Mouse (Mus musculus) left cerebral cortex, adult 18-20 months (tissue): ENCODE measurements at regions not wholly inside any gene's neighbourhood (a gene's known extent, or its start where the extent isn't known, plus 50 kb on each side); places are given as distances from the start of the nearest gene placed in this dataset.

Experiments
- DNase-seq, 2 experiments: peaks; one replicate each; pipeline ENCODE4 v3.0.0; 2021 to 2022; ENCODE audit warnings: low spot score in 2 of 2, mixed read lengths in 1 of 2

GRCm38 (mm10) chr12:112333125-112334079 is 155.8 kb upstream of the A530016L24Rik start:
- no peak for DNase-seq

DNA sequence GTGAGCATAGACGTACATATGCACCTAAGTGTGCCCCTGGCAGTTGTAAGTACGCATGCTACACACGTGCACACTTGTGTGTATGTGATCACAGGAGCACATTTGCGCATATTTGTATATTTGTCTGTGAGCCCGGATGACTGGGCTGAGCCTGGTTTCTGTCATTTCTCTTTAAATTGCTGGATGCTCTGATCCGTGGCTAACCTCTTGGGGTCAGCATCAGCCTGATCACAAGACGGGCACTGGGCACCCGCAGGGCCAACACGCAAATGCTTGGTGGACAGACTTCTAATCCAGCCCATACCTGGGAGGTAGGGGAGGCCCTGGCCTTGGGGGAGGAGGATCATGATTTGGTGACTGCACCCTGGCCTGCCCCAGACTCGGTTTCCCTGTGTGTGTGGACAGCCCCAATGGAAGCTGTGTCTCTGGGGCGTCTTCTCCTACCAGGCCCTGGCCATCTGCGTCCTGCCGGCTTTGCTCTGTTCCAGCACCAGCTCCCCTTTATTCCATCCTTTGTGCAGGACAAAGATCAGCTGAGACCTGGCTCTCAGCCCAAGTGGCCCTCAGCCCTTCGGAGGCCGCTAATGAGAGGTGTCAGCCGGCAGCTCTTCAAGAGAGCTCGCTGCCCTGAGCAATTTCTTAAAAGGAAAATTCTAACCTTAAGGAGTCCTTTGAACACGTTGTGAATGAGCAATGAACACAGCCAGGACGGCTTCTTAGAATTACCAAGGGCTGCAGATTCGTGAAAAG is 155.0 kb upstream of the A530016L24Rik start:
- no peak for DNase-seq

DNA sequence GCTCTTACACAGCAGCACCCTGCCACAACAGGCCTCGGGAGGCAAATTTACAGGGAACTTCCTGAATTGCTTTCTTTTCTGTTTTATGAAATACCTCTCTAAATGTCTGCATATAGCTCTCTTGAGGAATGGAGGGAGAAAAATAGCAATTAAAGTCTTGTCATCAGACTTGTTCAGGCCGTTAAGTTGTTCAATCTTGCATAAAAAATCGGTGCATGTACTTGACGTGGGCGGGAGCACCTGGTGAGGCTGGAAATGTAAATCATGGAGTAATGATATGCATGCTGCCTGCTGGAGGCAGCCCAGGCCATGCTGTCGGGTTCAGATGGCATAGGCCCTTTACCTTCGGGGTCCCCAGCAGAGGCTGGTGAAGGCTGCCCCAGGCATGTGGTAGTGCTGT is 153.6 kb upstream of the A530016L24Rik start:
- DNase-seq, result no peak

DNA sequence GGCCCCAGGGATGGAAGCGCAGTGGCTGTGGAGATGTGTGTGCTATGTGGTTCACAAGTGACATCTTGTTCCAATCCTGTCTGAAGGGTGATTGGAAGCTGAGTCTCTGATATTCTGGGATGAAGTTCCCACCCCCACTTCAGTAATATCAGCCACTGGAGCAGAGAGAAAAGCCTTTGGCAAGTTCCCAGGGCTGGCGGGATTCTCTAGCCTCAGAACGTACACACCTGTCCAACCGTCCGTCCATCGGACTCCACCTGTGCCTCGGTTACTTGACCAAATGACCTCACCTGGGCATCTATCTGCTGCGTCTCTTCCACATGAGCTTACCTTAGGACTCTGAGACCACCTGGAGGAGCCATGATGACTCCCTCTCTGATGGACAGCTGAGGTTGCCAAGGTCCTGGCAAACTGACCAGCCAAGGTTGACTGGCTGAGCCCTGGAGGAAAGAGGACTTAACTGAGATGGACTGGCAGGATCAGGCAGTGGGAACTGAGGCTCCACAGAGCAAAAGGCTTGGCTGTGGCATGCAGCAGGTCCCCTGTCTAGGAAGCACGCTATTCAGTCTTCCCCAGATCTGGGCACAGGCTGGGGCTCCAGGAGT is 152.5 kb upstream of the A530016L24Rik start:
- no peak for DNase-seq

DNA sequence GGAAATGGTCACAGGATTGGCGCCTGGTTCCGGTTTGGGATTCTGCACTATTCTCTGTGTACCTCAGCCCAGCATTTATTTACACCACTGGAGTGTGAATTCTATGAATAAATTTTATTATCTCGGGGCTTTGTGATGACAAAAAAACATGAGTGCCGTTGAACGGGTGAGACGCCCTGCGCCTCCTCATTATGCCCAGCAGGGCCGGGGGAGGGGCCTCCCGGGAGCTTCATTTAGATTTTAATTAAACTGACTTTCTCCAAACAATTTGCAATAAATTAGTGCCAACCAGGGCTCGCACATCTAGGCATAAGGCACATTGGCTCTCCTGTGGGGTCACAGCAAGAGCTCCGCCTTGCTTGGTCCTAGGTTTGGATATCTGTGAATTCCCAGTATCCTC is 151.8 kb upstream of the A530016L24Rik start:
- no peak for DNase-seq

DNA sequence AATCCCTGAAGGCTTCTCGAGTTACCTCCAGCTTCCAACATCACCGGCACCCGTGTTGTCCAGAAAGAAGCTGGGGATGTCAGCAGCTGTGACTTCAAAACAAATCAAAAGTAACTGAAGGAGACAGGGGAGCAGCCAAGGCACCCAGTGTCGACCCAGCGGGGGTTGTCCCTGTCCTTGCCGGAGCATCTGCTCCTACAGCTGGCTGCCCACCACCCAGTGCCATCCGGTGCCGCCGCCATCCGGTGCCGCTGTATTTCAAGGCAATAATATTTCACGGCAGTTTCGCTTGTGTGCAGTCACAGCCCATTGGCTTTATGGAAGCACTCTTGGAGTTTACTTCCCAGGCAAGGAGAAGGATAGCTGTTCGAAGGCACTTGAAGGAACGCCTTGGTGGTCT is 150.3 kb upstream of the A530016L24Rik start:
- DNase-seq, result no peak

GRCm38 (mm10) chr12:112339481-112340179 is 149.6 kb upstream of the A530016L24Rik start:
- DNase-seq, result no peak

- peak in 1 of 2 experiments; percentile 34 for DNase-seq
These were observed 149.0 kb upstream of the A530016L24Rik start for GRCm38 (mm10) chr12:112340248-112340647.

- no peak for DNase-seq
These were observed 147.3 kb upstream of the A530016L24Rik start for GRCm38 (mm10) chr12:112341726-112342469.

DNA sequence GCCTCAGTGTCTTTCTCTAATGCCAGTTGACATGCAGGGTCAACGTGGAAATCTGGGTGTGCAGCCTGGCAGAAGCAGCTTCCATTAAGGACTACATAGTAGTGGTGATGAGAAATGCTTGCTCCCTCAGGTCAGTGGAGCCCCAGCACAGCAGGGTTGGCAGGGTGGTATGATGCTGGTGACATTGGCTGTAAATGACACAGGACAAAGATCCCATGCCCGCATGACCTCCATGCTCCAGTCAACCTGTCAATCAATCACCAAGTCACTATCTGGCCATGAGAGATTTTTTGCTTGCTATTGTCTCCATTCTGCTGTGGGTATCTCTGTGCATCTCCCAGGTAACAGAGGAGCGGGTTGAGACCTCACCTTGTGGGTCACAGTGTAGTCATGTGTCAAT is 146.2 kb upstream of the A530016L24Rik start:
- DNase-seq, result no peak

DNA sequence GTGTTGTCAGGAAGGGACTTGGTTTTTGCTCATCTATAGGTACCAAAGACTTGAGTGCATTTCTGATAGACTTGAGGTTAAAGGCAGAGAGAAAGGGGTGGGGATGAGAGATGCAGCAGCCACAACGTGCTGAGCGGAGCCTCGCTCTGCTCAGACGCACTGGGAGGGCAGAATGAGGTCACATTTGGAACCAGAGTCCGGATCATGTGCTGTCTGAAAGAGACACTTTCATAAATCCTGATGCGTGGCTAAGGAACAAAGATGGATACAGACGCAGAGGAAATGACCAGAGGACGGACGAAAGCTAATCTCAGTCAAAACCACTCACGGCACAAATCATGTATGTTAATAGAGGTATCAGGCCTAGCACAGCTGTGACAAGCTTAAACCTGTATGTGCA is 145.0 kb upstream of the A530016L24Rik start:
- DNase-seq, result no peak

- no peak for DNase-seq
These were observed 143.5 kb upstream of the A530016L24Rik start for GRCm38 (mm10) chr12:112345797-112346196.

GRCm38 (mm10) chr12:112348116-112348515 is 141.1 kb upstream of the A530016L24Rik start:
- DNase-seq, result no peak

- no peak for DNase-seq
These were observed 139.5 kb upstream of the A530016L24Rik start for GRCm38 (mm10) chr12:112349676-112350318.

DNA sequence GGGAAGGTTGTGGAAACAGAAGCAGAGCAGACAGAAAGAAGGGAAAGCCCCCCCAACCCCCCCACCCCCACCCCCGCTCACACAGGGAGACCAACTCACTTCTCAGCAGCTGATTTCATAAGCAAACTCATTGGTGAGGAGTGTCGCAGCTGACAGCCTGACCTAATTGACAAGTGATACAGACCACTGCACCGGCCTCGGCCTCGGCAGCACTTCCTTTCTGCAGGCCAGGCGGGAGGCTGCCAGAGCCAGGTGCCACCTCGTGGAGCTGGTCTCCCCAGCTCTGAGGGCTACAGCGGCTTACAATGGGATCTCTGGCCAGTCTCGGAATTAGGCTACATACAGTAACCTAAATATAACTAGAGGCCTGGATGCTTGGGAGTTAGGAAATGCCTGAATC is 138.5 kb upstream of the A530016L24Rik start:
- no peak for DNase-seq

GRCm38 (mm10) chr12:112363349-112363748 is 125.9 kb upstream of the A530016L24Rik start:
- no peak for DNase-seq

DNA sequence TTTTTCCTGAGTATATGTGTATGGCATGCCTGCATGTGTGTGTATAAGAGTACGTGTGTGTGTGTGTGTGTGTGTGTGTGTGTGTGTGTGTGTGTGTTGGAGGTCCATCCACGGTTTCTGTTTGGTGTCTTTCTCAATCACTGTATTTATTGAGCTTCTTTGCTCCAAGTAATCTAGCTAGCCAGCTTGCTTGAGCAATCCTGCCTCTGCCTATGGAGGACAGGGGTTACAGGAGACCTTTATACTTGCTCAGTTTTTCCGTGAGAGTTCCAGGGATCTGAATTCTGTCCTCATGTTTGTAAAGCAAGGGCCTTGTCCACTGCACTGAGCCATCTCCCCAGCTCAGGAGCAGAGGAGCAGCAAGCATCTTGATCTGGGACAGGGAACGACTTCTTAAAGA is 122.0 kb upstream of the A530016L24Rik start:
- DNase-seq, result no peak

- DNase-seq, result no peak
These were observed 121.1 kb upstream of the A530016L24Rik start for GRCm38 (mm10) chr12:112368112-112368511.

DNA sequence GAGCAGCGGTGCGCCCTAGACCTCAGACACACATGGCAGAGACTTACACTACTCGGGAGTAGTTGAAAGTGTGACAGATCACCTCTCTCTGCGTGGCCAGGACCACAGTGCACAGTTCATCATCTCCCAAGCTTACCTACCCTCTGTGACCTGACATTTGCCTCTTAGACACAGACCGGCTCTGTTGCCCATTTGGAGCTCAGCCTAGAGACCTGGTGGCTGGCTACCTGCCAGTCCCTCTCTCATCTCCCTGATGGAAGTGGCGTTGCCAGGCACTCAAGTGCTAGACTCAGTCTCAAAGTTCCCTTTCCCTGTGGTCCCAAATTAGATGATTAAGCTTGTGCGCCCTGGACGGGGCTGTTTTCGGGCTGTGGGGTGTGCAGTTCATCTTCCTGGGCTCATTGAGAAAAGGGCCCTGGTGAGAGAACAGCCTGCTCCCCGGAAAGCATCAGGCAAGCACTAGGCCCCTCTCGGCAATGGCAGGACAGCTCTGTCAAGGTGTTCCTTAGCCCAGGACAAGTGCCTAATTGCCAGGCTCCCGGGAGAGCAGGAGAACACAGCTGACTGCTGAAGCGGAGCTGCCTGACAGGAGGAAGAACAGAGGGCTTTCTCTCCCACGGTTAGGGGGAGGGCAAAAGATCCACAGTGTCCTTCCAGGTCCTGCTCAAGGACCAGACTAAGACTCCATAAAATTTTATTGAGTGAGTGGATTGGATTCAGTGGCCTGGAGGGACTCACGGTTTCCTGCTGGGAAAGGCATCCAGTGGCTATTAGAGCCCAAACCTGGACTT is 119.5 kb upstream of the A530016L24Rik start:
- DNase-seq, result no peak
